Mouse (Mus musculus): Measurements from ENCODE around the gene Defb19. TPM values are rescaled to one million over a fixed set of nuclear protein-coding genes. Genes with fewer than 3 reads are reported as not detected.

Defb19 gene
- polyA plus RNA-seq, 1 experiment, result not detected

DNA sequence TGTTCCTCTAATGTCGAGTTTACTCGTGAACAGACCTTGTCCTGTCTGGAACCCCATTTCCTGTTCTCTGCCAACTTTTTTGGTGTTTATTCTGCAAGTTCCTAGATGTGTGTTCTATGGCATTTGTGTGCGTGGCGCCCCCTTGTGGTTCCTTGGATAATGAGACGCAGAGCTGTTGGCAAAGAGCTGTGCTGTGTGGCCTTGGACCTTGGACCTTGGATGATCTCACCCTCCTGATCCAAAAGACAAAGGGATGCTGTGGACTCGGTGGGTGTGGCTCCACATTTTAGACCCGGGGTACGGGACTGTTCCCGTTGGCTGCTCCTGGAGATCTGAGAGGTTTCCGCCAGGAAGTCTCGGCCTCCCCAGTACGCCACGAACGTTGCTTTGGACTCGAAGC lies 23.9 kb upstream of the Defb19 start, which contains the start of gene Defb36:
Gene Defb36 (plus strand): TSS at position 271 of the 400 bp plus-strand sequence.
- Histone ChIP-seq H3K4me3 (replicated peaks; ENCODE audit: insufficient read depth, low read depth, low read length) (no peak within 1 kb of the TSS), H3K27ac (ENCODE audit: insufficient read depth, low read length) (no peak within 1 kb of the TSS), H3K4me1 (ENCODE audit: control insufficient read depth, insufficient read depth, low read length) (no peaks in the 10 kb centered on the region), H3K27me3 (ENCODE audit: control insufficient read depth, insufficient read depth, low read length) (no peaks in the 10 kb centered on the region)
- TF ChIP-seq POLR2A (IDR thresholded peaks at IDR 0.05; ENCODE audit: borderline replicate concordance, insufficient read depth, low read length) (no peak), CTCF (IDR thresholded peaks at IDR 0.05; ENCODE audit: borderline replicate concordance, insufficient read depth, low read depth, low read length) (peak; percentile 38; the same call in 1 of the 2 replicates)
- peak in 1 of 2 experiments; percentile 23 for DNase-seq
- 77% methylated on average over 15 of the region's 15 CpGs for WGBS

DNA sequence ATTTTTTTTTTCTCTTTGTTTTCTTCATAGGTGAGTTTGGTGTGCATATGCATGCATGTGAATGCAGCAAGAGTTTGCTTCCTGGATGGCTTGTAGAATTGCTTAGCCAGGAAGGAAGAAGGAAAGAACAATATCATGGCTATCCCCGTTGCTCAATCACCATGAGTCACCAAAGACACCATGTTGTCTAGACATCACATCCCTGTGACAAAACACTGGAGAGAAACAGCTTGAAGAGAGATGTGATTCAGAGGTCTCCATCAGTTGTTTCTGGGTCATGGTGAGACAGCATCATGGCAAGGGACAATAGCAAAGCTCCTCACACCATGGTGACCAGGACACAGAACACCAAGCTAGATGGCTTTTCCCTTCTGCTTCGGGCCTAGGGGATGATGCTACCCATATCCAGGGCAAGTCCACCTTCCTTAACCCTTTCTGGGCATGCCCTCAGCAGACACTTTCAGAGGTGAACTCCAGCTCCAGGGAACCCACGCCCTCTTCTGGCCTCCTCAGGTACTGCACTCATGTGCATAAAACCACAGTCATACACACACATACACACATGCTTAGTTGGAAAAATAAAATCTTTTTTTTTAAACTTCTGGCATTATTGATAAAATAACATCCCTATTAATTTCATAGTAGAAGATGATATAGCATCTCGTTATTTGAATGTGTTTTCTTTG lies 21.3 kb upstream of the Defb19 start:
- DNase-seq, result no peak
- H3K27me3 ChIP-seq (ENCODE audit: control insufficient read depth, insufficient read depth, low read length), result no peaks in the 10 kb centered on the region
- no peak overlapping the region for H3K27ac ChIP-seq (ENCODE audit: insufficient read depth, low read length)
- 75% methylated on average over 4 of the region's 4 CpGs for WGBS
- H3K4me3 ChIP-seq (replicated peaks; ENCODE audit: insufficient read depth, low read depth, low read length), result no peak overlapping the region
- no peaks in the 10 kb centered on the region for H3K4me1 ChIP-seq (ENCODE audit: control insufficient read depth, insufficient read depth, low read length)
- TF ChIP-seq CTCF (IDR thresholded peaks at IDR 0.05; ENCODE audit: borderline replicate concordance, insufficient read depth, low read depth, low read length), result peak; percentile 24; the same call in 1 of the 2 replicates
- no peak for TF ChIP-seq POLR2A (IDR thresholded peaks at IDR 0.05; ENCODE audit: borderline replicate concordance, insufficient read depth, low read length)

DNA sequence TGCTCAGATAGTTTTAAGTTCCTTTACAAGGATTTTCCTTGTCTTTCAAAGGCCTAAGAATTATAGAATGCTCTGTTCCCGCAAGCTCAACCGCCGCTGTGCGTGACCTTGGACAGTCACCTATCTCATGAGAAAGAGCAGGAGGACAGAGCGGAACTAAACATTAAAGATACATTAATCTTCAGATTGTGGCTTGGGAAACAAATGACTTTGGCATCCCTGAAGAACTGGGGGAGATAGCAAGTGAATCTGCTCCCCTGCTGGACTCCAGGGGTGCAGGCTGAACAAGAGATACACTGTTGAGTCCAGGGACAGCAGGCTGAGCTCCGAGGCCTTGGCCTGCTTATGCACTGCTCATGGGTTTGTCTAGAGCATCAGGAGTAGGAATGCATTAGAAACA lies 20.0 kb upstream of the Defb19 start:
- TF ChIP-seq CTCF (IDR thresholded peaks at IDR 0.05; ENCODE audit: borderline replicate concordance, insufficient read depth, low read depth, low read length) (no peak), POLR2A (IDR thresholded peaks at IDR 0.05; ENCODE audit: borderline replicate concordance, insufficient read depth, low read length) (no peak)
- 86% methylated on average over 6 of the region's 6 CpGs for WGBS
- H3K27ac ChIP-seq (ENCODE audit: insufficient read depth, low read length), result no peak overlapping the region
- no peak overlapping the region for H3K4me3 ChIP-seq (replicated peaks; ENCODE audit: insufficient read depth, low read depth, low read length)
- no peaks in the 10 kb centered on the region for H3K27me3 ChIP-seq (ENCODE audit: control insufficient read depth, insufficient read depth, low read length)
- DNase-seq, result no peak
- no peaks in the 10 kb centered on the region for H3K4me1 ChIP-seq (ENCODE audit: control insufficient read depth, insufficient read depth, low read length)

DNA sequence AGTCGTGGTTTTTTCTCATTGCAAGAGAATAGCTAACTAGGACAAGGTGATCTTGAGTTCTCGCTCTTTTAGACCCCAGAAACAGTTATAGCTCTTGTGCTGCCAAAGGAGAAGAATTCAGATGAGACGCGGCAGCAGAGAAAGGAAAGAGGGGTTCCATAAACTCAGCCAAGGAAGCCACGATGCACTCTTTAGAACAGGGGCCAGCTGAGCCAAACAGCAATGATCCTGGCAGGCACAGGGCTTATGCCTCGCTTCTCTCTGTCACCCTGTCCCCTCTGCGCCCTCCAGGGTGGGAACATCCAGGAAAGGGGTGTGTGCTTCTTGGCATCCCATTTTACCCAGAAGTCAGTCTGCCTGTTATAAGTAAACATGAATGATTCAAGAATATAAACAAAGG lies 19.2 kb upstream of the Defb19 start, which contains the start of gene Defb45:
Gene Defb45 (minus strand): TSS at position 101 of the 400 bp plus-strand sequence.
- no peaks in the 10 kb centered on the region for H3K27me3 ChIP-seq (ENCODE audit: control insufficient read depth, insufficient read depth, low read length)
- no peak for DNase-seq
- 42% methylated on average over 7 of the region's 7 CpGs for WGBS
- H3K27ac ChIP-seq (ENCODE audit: insufficient read depth, low read length), result no peak within 1 kb of the TSS
- no peaks in the 10 kb centered on the region for H3K4me1 ChIP-seq (ENCODE audit: control insufficient read depth, insufficient read depth, low read length)
- TF ChIP-seq CTCF (IDR thresholded peaks at IDR 0.05; ENCODE audit: borderline replicate concordance, insufficient read depth, low read depth, low read length) (no peak), POLR2A (IDR thresholded peaks at IDR 0.05; ENCODE audit: borderline replicate concordance, insufficient read depth, low read length) (no peak)
- H3K4me3 ChIP-seq (replicated peaks; ENCODE audit: insufficient read depth, low read depth, low read length), result no peak within 1 kb of the TSS

DNA sequence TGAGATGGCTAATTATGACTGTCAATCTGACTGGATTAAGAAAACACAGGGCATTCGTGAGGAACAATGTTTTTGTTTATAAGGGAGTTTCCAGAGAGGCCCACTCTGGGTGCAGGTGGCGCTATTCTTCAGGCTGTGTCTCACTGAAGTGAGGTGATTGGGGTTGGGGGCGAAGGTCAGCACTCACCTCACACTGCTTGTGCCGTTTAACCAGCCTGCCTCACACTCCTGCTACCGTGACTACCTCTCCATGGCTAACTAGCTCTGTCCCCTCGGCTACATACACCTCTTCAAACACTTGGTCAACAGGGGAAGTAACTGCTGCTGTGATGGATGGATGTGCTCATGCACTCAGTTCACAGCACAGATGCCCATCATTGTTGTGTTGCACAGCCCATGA lies 8.9 kb upstream of the Defb19 start:
- no peaks in the 10 kb centered on the region for H3K4me1 ChIP-seq (ENCODE audit: control insufficient read depth, insufficient read depth, low read length)
- no peaks in the 10 kb centered on the region for H3K27me3 ChIP-seq (ENCODE audit: control insufficient read depth, insufficient read depth, low read length)
- WGBS, result 50% methylated on average over 6 of the region's 6 CpGs
- H3K27ac ChIP-seq (ENCODE audit: insufficient read depth, low read length), result no peak overlapping the region
- TF ChIP-seq CTCF (IDR thresholded peaks at IDR 0.05; ENCODE audit: borderline replicate concordance, insufficient read depth, low read depth, low read length), result no peak
- TF ChIP-seq POLR2A (IDR thresholded peaks at IDR 0.05; ENCODE audit: borderline replicate concordance, insufficient read depth, low read length), result no peak
- no peak overlapping the region for H3K4me3 ChIP-seq (replicated peaks; ENCODE audit: insufficient read depth, low read depth, low read length)
- no peak for DNase-seq

DNA sequence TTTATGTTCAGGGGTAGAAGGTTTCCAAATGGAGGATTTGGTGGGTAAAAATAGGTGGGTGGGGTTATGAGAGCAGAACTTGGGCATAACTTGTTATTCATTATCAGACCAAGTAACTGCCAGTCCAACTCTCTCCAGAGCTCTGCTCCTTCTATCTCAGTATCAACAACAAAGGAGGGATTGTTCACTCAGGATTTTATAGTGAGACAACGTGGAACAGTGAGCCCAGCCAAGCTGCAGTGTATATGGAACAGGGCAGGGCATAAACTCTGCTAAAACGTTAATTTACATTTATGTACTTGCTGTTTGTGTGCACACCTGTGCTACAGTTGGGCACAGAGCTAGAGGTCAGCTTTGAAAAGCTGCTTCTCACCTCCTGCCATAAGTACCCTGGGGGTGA lies 8.3 kb upstream of the Defb19 start:
- WGBS, result 46% methylated on average over 2 of the region's 2 CpGs
- Histone ChIP-seq H3K4me1 (ENCODE audit: control insufficient read depth, insufficient read depth, low read length) (no peaks in the 10 kb centered on the region), H3K4me3 (replicated peaks; ENCODE audit: insufficient read depth, low read depth, low read length) (no peak overlapping the region), H3K27me3 (ENCODE audit: control insufficient read depth, insufficient read depth, low read length) (no peaks in the 10 kb centered on the region), H3K27ac (ENCODE audit: insufficient read depth, low read length) (no peak overlapping the region)
- TF ChIP-seq CTCF (IDR thresholded peaks at IDR 0.05; ENCODE audit: borderline replicate concordance, insufficient read depth, low read depth, low read length) (no peak), POLR2A (IDR thresholded peaks at IDR 0.05; ENCODE audit: borderline replicate concordance, insufficient read depth, low read length) (no peak)
- no peak for DNase-seq

DNA sequence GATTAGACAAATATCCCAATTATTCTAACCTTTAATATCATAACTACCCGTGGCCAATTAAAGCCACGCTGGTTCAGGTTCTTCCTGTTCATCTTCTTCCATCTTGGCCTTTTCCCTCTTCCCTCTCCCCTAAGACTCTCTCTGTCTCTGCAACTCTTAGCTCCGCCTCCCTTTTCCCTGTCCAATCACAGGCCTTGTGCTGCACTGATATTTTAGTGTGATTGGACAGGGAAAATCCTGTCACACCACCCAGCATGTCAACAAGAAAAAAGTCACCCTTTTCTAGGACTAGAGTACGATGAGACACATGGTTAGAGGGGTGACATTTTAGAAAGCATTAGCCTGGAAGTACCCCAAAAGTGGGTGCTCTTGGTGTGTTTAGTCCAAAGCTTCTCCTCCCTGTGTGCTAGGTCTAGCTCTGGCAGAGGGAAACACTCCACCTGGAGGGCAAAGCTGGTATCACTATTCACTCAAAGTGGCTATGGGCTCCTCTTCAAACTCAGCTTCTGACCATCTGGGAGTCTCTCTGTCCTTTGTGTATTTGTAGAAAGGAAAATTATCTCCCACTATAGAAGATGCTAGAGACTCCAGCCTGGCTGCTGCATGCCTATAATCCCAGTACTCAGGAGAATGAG lies 6.9 kb upstream of the Defb19 start:
- Histone ChIP-seq H3K4me1 (ENCODE audit: control insufficient read depth, insufficient read depth, low read length) (no peaks in the 10 kb centered on the region), H3K27me3 (ENCODE audit: control insufficient read depth, insufficient read depth, low read length) (no peaks in the 10 kb centered on the region), H3K4me3 (replicated peaks; ENCODE audit: insufficient read depth, low read depth, low read length) (no peak overlapping the region), H3K27ac (ENCODE audit: insufficient read depth, low read length) (no peak overlapping the region)
- TF ChIP-seq CTCF (IDR thresholded peaks at IDR 0.05; ENCODE audit: borderline replicate concordance, insufficient read depth, low read depth, low read length) (peak; percentile 37; the same call in 1 of the 2 replicates), POLR2A (IDR thresholded peaks at IDR 0.05; ENCODE audit: borderline replicate concordance, insufficient read depth, low read length) (no peak)
- DNase-seq, result no peak
- WGBS, result 74% methylated on average over 4 of the region's 4 CpGs

DNA sequence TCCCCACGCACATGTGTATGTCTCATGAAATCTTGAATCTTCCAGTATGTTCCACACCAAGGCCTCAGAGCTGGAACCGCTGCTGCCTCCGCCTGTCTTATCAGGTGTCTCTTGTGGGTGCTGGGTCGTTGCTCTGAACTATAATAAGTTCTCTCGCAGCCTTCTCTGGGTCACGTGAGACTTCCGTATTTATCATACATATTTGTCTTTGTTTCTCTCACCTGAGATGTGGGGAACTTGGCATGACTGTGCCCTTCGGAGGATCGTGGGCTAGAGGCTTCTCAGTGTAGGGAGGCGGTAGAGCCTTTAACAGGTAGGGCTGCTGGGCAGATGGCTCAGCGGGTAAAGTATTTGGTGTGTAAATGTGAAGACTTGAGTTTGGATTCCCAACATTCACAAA lies 500 bp upstream of the Defb19 start:
- no peak for TF ChIP-seq POLR2A (IDR thresholded peaks at IDR 0.05; ENCODE audit: borderline replicate concordance, insufficient read depth, low read length)
- no peak for TF ChIP-seq CTCF (IDR thresholded peaks at IDR 0.05; ENCODE audit: borderline replicate concordance, insufficient read depth, low read depth, low read length)
- Histone ChIP-seq H3K27me3 (ENCODE audit: control insufficient read depth, insufficient read depth, low read length) (no peaks in the 10 kb centered on the region), H3K4me3 (replicated peaks; ENCODE audit: insufficient read depth, low read depth, low read length) (no peak overlapping the region), H3K4me1 (ENCODE audit: control insufficient read depth, insufficient read depth, low read length) (no peaks in the 10 kb centered on the region), H3K27ac (ENCODE audit: insufficient read depth, low read length) (no peak overlapping the region)
- DNase-seq, result no peak
- WGBS, result 92% methylated on average over 11 of the region's 11 CpGs

Data from cerebellum, adult 2 months (tissue).